Mouse (Mus musculus) CH12.LX (cell line): Measurements from ENCODE around the gene Nipbl. TPM values are rescaled to one million over a fixed set of nuclear protein-coding genes. Genes with fewer than 3 reads are reported as not detected.

Experiments used
- DNase-seq: peaks from one replicate; pipeline ENCODE4 v3.0.0-alpha.2; 2013; ENCODE audit errors: extremely low read depth
- H3K27ac ChIP-seq: 2 replicates; pipeline ENCODE4 v1.5.1; 2012; ENCODE audit warnings: low read depth, mild to moderate bottlenecking, control low read depth, moderate library complexity; ENCODE audit not compliant: insufficient read depth
- H3K27me3 ChIP-seq: replicated peaks from 2 replicates; pipeline ENCODE3; 2012; ENCODE audit warnings: inconsistent platforms
- H3K36me3 ChIP-seq, 2 experiments: replicated peaks in 1 of 2; 2 replicates each; pipeline versions ENCODE3 to v1.6.1; 2012; ENCODE audit warnings: inconsistent platforms in 1 of 2, low read length in 1 of 2, mild to moderate bottlenecking in 1 of 2, mixed read lengths in 1 of 2, moderate library complexity in 1 of 2; ENCODE audit not compliant: control insufficient read depth in 1 of 2, insufficient read depth in 1 of 2
- H3K4me1 ChIP-seq, 2 experiments: 2 replicates each; pipeline ENCODE4 v1.6.1; 2012; ENCODE audit warnings: inconsistent platforms in 1 of 2, moderate library complexity in 1 of 2; ENCODE audit not compliant: insufficient read depth in 2 of 2, control insufficient read depth in 1 of 2
- H3K4me2 ChIP-seq: 2 replicates; pipeline ENCODE4 v1.6.1; 2012; ENCODE audit warnings: low read depth, mild to moderate bottlenecking, control low read depth; ENCODE audit not compliant: poor library complexity, insufficient read depth, severe bottlenecking
- H3K4me3 ChIP-seq, 3 experiments: fragments of 150-350 bp in 1 of 3; sonication (generic) in 1 of 3; replicated peaks in 1 of 3; 2 replicates each; pipeline versions ENCODE3 to v1.5.1; 2011 to 2012; ENCODE audit warnings: low read depth in 2 of 3, low read length in 2 of 3, mild to moderate bottlenecking in 2 of 3, moderate library complexity in 2 of 3, control low read depth in 1 of 3, improper control_type of control experiment in 1 of 3, inconsistent platforms in 1 of 3, mixed read lengths in 1 of 3; ENCODE audit not compliant: poor library complexity in 1 of 3
- H3K79me2 ChIP-seq: replicated peaks from 2 replicates; pipeline ENCODE4 v1.6.1; 2012; ENCODE audit warnings: mild to moderate bottlenecking, moderate library complexity; ENCODE audit not compliant: control insufficient read depth, poor library complexity, insufficient read depth, severe bottlenecking; ENCODE audit errors: extremely low read depth
- H3K9ac ChIP-seq: 2 replicates; pipeline ENCODE4 v1.6.1; 2012; ENCODE audit warnings: low read depth, mild to moderate bottlenecking, control low read depth, moderate library complexity; ENCODE audit not compliant: insufficient read depth
- H3K9me3 ChIP-seq: replicated peaks from 2 replicates; pipeline ENCODE3; 2012; ENCODE audit warnings: low read length, inconsistent platforms, mixed read lengths
- CHD1 ChIP-seq: IDR thresholded peaks from 2 replicates; pipeline ENCODE4 v1.6.1; 2012; ENCODE audit warnings: low read depth, low read length, improper control_type of control experiment, inconsistent platforms
- CTCF ChIP-seq, 2 experiments: IDR thresholded peaks in 1 of 2; conservative IDR thresholded peaks in 1 of 2; 2 replicates each; pipeline ENCODE4 v1.5.1; 2011 to 2012; ENCODE audit warnings: low read depth in 2 of 2, low read length in 2 of 2, improper control_type of control experiment in 1 of 2, inconsistent platforms in 1 of 2, mild to moderate bottlenecking in 1 of 2, moderate library complexity in 1 of 2
- ELF1 ChIP-seq: IDR thresholded peaks from 2 replicates; pipeline ENCODE4 v1.6.1; 2014; ENCODE audit warnings: low read depth, mild to moderate bottlenecking, inconsistent platforms, low read length, improper control_type of control experiment
- EP300 ChIP-seq: IDR thresholded peaks from 2 replicates; pipeline ENCODE4 v1.6.1; 2011; ENCODE audit warnings: low read length, improper control_type of control experiment
- ETS1 ChIP-seq: conservative IDR thresholded peaks from 2 replicates; pipeline ENCODE4 v1.6.1; 2012; ENCODE audit warnings: low read depth, mild to moderate bottlenecking, inconsistent platforms, low read length, improper control_type of control experiment, moderate library complexity
- HCFC1 ChIP-seq: IDR thresholded peaks from 2 replicates; pipeline ENCODE4 v1.6.1; 2012; ENCODE audit warnings: low read depth, mild to moderate bottlenecking, inconsistent platforms, low read length, improper control_type of control experiment
- JUN ChIP-seq: IDR thresholded peaks from 2 replicates; pipeline ENCODE4 v1.6.1; 2011; ENCODE audit warnings: low read depth, mild to moderate bottlenecking, low read length, improper control_type of control experiment, moderate library complexity; ENCODE audit not compliant: insufficient read depth
- JUND ChIP-seq: conservative IDR thresholded peaks from 2 replicates; pipeline ENCODE4 v1.6.1; 2011; ENCODE audit warnings: low read depth, low read length, improper control_type of control experiment
- KAT2A ChIP-seq: IDR thresholded peaks from 2 replicates; pipeline ENCODE4 v1.6.1; 2012; ENCODE audit warnings: low read length, improper control_type of control experiment, inconsistent platforms; ENCODE audit not compliant: insufficient replicate concordance
- MAFK ChIP-seq: IDR thresholded peaks from 2 replicates; pipeline ENCODE4 v1.6.1; 2011; ENCODE audit warnings: low read length, improper control_type of control experiment; ENCODE audit not compliant: insufficient replicate concordance
- MEF2A ChIP-seq: IDR thresholded peaks from 2 replicates; pipeline ENCODE4 v1.6.1; 2014; ENCODE audit warnings: low read depth, mild to moderate bottlenecking, inconsistent platforms, low read length, improper control_type of control experiment, borderline replicate concordance
- MYC ChIP-seq: IDR thresholded peaks from 2 replicates; pipeline ENCODE4 v1.6.1; 2011; ENCODE audit warnings: low read depth, mild to moderate bottlenecking, improper control_type of control experiment, low read length
- NRF1 ChIP-seq: IDR thresholded peaks from 2 replicates; pipeline ENCODE4 v1.6.1; 2014; ENCODE audit warnings: low read depth, mild to moderate bottlenecking, inconsistent platforms, low read length, improper control_type of control experiment, moderate library complexity
- PAX5 ChIP-seq: IDR thresholded peaks from 2 replicates; pipeline ENCODE4 v1.6.1; 2012; ENCODE audit warnings: low read length, inconsistent platforms, mixed read lengths
- POLR2A ChIP-seq: IDR thresholded peaks from 2 replicates; pipeline ENCODE4 v1.6.1; 2011; ENCODE audit warnings: low read depth, mild to moderate bottlenecking, improper control_type of control experiment, low read length
- POLR2AphosphoS2 ChIP-seq: IDR thresholded peaks from 2 replicates; pipeline ENCODE4 v1.6.1; 2011; ENCODE audit warnings: low read depth, low read length, improper control_type of control experiment
- RCOR1 ChIP-seq: conservative IDR thresholded peaks from 2 replicates; pipeline ENCODE4 v1.6.1; 2012; ENCODE audit warnings: low read depth, mild to moderate bottlenecking, inconsistent platforms, low read length, improper control_type of control experiment
- SMC3 ChIP-seq: IDR thresholded peaks from 2 replicates; pipeline ENCODE4 v1.6.1; 2011; ENCODE audit warnings: low read depth, low read length, improper control_type of control experiment
- TBP ChIP-seq: conservative IDR thresholded peaks from 2 replicates; pipeline ENCODE4 v1.6.1; 2011; ENCODE audit warnings: low read depth, low read length, improper control_type of control experiment
- TCF12 ChIP-seq: IDR thresholded peaks from 2 replicates; pipeline ENCODE4 v1.6.1; 2014; ENCODE audit warnings: low read depth, mild to moderate bottlenecking, inconsistent platforms, low read length, improper control_type of control experiment
- USF1 ChIP-seq: IDR thresholded peaks from 2 replicates; pipeline ENCODE4 v1.6.1; 2014; ENCODE audit warnings: low read depth, mild to moderate bottlenecking, inconsistent platforms, low read length, improper control_type of control experiment
- ZC3H11A ChIP-seq: IDR thresholded peaks from 2 replicates; pipeline ENCODE4 v1.6.1; 2012; ENCODE audit warnings: low read depth, mild to moderate bottlenecking, inconsistent platforms, low read length, improper control_type of control experiment
- ZMIZ1 ChIP-seq: IDR thresholded peaks from 2 replicates; pipeline ENCODE4 v1.6.1; 2012; ENCODE audit warnings: low read depth, mild to moderate bottlenecking, inconsistent platforms, low read length, improper control_type of control experiment
- ZNF384 ChIP-seq: IDR thresholded peaks from 2 replicates; pipeline ENCODE4 v1.6.1; 2012; ENCODE audit warnings: low read depth, low read length, improper control_type of control experiment, inconsistent platforms
- dilution Hi-C: fragments of 300-500 bp; cut with MboI; formaldehyde crosslinking; loops from 2 replicates; pipeline ENCODE4 v1.14.3; 2020; ENCODE audit warnings: low sequenced_read_pairs; ENCODE audit not compliant: extremely low pct_unique_long_range_greater_than_20kb, extremely low pct_ligation_motif_present
- in situ Hi-C: fragments of 300-500 bp; cut with MboI; formaldehyde crosslinking; loops from 3 replicates; pipeline ENCODE4 v1.14.3; 2019; ENCODE audit warnings: low sequenced_read_pairs, low pct_ligation_motif_present, low pct_unique_long_range_greater_than_20kb, mixed read lengths
- polyA plus RNA-seq: library from polyadenylated mRNA; unstranded; fragments of >175 nt; gene quantifications from 2 replicates; pipeline ENCODE4 v1.2.1, GENCODE M21; 2012; ENCODE audit warnings: low read depth; ENCODE audit not compliant: insufficient read length
- total RNA-seq, 2 experiments: library from RNA; depleted of rRNA; stranded (reverse); fragments of 300-350 nt in 1 of 2; fragments of >200 nt in 1 of 2; gene quantifications; 2 replicates each; pipeline ENCODE4 v1.2.3; 2012 to 2014

Nipbl gene
- total and polyA plus RNA-seq, 3 experiments, result 16.3 to 30.8 (median 19.8) TPM

DNA sequence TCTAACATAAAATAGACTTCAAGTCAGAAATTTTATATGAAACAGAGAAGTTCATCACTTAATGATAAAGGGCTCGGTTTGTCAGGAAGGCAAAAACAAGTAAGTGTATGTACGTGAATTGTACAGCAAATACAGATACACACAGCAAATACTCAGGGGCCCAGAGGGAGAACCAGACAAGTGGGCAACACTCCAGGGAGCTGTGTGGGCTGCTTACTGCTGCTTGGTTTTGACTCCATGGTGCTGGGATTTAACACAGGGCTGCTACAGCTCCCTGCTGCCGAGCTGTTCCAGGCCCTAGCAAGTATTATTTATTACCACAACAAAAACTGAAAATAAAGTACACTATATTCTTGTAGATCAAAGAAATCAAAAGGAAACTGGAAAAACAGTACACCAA is 177.1 kb downstream of the Nipbl start:
- dilution Hi-C loops (no loop called here), in situ Hi-C loops (no loop called here)
- no peak overlapping the region for H3K4me2 ChIP-seq
- no peak for DNase-seq
- H3K27ac ChIP-seq, result no peak overlapping the region
- H3K4me3 ChIP-seq, result no peak overlapping the region
- no peaks in the 10 kb centered on the region for H3K27me3 ChIP-seq
- H3K9ac ChIP-seq, result no peak overlapping the region
- no peaks in the 10 kb centered on the region for H3K9me3 ChIP-seq
- TF ChIP-seq TCF12 (no peak), POLR2AphosphoS2 (no peak), JUND (no peak), CTCF (conservative IDR thresholded peaks at IDR 0.05 in 1 of 2, IDR thresholded peaks at IDR 0.05 in 1 of 2; ENCODE audit: low read depth in 2 of 2, low read length in 2 of 2) (no peak), HCFC1 (no peak), NRF1 (no peak), MAFK (no peak), MEF2A (no peak), KAT2A (no peak), PAX5 (no peak), ETS1 (no peak), RCOR1 (no peak), JUN (no peak), CHD1 (no peak), POLR2A (no peak), ZNF384 (no peak), EP300 (no peak), ZMIZ1 (no peak), USF1 (no peak), ZC3H11A (no peak)
- peaks cover 28 to 65% of the 10 kb centered on the region in 2 experiments for H3K36me3 ChIP-seq
- no peaks in the 10 kb centered on the region for H3K79me2 ChIP-seq
- H3K4me1 ChIP-seq, result no peaks in the 10 kb centered on the region

DNA sequence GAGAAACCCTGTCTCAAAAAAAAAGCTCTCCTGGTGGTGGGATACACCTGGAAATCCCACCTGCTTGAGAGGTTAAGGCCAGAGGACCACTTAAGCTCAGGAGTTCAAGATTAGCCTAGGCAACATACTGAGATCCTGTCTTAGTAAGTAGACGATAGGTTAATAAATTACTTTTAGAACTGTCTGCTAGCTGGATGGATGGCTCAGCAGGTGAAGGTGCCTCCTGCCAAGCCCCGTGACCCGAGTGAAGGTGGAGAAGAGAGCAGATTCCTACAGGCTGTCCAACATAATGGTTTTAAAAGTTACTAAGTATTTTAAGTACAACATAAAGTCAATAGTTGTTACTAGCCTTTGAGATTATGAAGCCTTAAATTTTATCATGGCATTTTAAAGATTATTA is 178.3 kb downstream of the Nipbl start:
- H3K79me2 ChIP-seq, result no peaks in the 10 kb centered on the region
- no peak overlapping the region for H3K4me3 ChIP-seq
- no peak overlapping the region for H3K9ac ChIP-seq
- H3K9me3 ChIP-seq, result no peaks in the 10 kb centered on the region
- no peaks in the 10 kb centered on the region for H3K27me3 ChIP-seq
- H3K4me2 ChIP-seq, result no peak overlapping the region
- DNase-seq, result no peak
- no peaks in the 10 kb centered on the region for H3K4me1 ChIP-seq
- in situ Hi-C loops, result no loop called here
- no peak overlapping the region for H3K27ac ChIP-seq
- peaks cover 27 to 59% of the 10 kb centered on the region in 2 experiments for H3K36me3 ChIP-seq
- dilution Hi-C loops, result no loop called here
- no peak for TF ChIP-seq ELF1
- TF ChIP-seq EP300, result no peak
- TF ChIP-seq MYC, result no peak
- no peak for TF ChIP-seq HCFC1
- TF ChIP-seq SMC3, result no peak
- TF ChIP-seq RCOR1, result no peak
- TF ChIP-seq CHD1, result no peak
- no peak for TF ChIP-seq JUN
- no peak for TF ChIP-seq ZC3H11A
- no peak for TF ChIP-seq TBP
- TF ChIP-seq ZNF384, result no peak
- TF ChIP-seq KAT2A, result no peak
- no peak for TF ChIP-seq CTCF (conservative IDR thresholded peaks at IDR 0.05 in 1 of 2, IDR thresholded peaks at IDR 0.05 in 1 of 2; ENCODE audit: low read depth in 2 of 2, low read length in 2 of 2)
